Mouse (Mus musculus) lung, adult 2 months (tissue): ENCODE measurements around the gene Prex1. TPM values are rescaled to one million over a fixed set of nuclear protein-coding genes. Genes with fewer than 3 reads are reported as not detected.
"Not testable (repeated sequence)": the region's sequence is repeated elsewhere in the genome, so short reads cannot be mapped to it uniquely, and the experiment has no call there.

Experiments
- DNase-seq: peaks from one replicate; pipeline ENCODE4 v3.0.0; 2022
- H3K4me1 ChIP-seq: fragments of 200-500 bp; 2 replicates; pipeline ENCODE4 v1.6.1; 2011; ENCODE audit warnings: low read length; ENCODE audit not compliant: control insufficient read depth, insufficient read depth
- H3K4me3 ChIP-seq: fragments of 200-500 bp; replicated peaks from 2 replicates; pipeline ENCODE3; 2011; ENCODE audit warnings: low read depth, mild to moderate bottlenecking, control low read depth, low read length; ENCODE audit errors: extremely low read depth
- CTCF ChIP-seq: fragments of 200-500 bp; IDR thresholded peaks from 2 replicates; pipeline ENCODE4 v1.5.1; 2011; ENCODE audit warnings: mild to moderate bottlenecking, low read length, control low read depth; ENCODE audit not compliant: insufficient read depth
- POLR2A ChIP-seq: fragments of 200-500 bp; IDR thresholded peaks from 2 replicates; pipeline ENCODE4 v1.6.1; 2011; ENCODE audit warnings: low read depth, mild to moderate bottlenecking, control low read depth, low read length, borderline replicate concordance; ENCODE audit errors: extremely low read depth
- WGBS: fragments of 180-500 bp; shearing (Covaris S2); methylation state at CpG from one replicate; pipeline ENCODE4 v1.1.7; 2018; 5-methylcytosine and 5-hydroxymethylcytosine counted together
- polyA plus RNA-seq: library from polyadenylated mRNA; depleted of rRNA; stranded (reverse); fragments of >200 nt; gene quantifications from 2 replicates; pipeline ENCODE4 v1.2.3, GENCODE M21; 2012

Prex1 gene
- polyA plus RNA-seq, 1 experiment = 61.1 TPM

GRCm38 (mm10) chr2:166540216-166540615 is 173.4 kb downstream of the Prex1 start:
- H3K4me1 ChIP-seq = no peaks in the 10 kb centered on the region
- no peak for DNase-seq
- WGBS = 76% methylated on average over 1 of the region's 1 CpGs
- H3K4me3 ChIP-seq = no peak overlapping the region
- TF ChIP-seq CTCF = no peak
- no peak for TF ChIP-seq POLR2A

DNA sequence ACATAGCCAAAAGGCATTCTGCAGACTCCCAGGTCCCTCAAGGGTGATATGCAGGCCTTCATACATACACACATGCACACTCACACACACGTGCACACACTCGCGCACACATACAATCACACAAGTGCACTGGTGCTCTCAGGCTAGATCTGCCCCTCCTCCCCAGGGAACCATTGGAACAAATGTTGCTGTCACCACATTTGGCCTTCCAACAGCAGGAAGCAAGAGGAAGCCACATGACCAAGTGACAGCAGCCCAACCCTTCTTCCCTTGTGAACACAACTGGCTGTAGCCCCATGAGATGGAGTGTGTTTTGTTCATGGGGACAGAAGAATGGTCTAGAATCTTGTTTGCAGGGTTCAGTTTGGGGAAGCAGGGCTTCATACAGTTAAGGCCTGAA is 176.7 kb downstream of the Prex1 start:
- WGBS = 83% methylated on average over 3 of the region's 3 CpGs

GRCm38 (mm10) chr2:166535519-166535918 is 178.1 kb downstream of the Prex1 start:
- no peak for DNase-seq
- H3K4me1 ChIP-seq = no peaks in the 10 kb centered on the region
- TF ChIP-seq POLR2A (no peak), CTCF (no peak)
- WGBS = 91% methylated on average over 11 of the region's 11 CpGs
- no peak overlapping the region for H3K4me3 ChIP-seq

More for the DNA sequence above, 176.7 kb downstream of the Prex1 start:
- no peak for TF ChIP-seq CTCF
- no peak for DNase-seq
- H3K4me3 ChIP-seq = no peak overlapping the region
- H3K4me1 ChIP-seq = no peaks in the 10 kb centered on the region

GRCm38 (mm10) chr2:166526204-166526603 is 187.4 kb downstream of the Prex1 start:
- 70% methylated on average over 9 of the region's 9 CpGs for WGBS
- Histone ChIP-seq H3K4me3 (no peak overlapping the region), H3K4me1 (no peaks in the 10 kb centered on the region)
- DNase-seq = no peak
- TF ChIP-seq POLR2A (no peak), CTCF (no peak)

DNA sequence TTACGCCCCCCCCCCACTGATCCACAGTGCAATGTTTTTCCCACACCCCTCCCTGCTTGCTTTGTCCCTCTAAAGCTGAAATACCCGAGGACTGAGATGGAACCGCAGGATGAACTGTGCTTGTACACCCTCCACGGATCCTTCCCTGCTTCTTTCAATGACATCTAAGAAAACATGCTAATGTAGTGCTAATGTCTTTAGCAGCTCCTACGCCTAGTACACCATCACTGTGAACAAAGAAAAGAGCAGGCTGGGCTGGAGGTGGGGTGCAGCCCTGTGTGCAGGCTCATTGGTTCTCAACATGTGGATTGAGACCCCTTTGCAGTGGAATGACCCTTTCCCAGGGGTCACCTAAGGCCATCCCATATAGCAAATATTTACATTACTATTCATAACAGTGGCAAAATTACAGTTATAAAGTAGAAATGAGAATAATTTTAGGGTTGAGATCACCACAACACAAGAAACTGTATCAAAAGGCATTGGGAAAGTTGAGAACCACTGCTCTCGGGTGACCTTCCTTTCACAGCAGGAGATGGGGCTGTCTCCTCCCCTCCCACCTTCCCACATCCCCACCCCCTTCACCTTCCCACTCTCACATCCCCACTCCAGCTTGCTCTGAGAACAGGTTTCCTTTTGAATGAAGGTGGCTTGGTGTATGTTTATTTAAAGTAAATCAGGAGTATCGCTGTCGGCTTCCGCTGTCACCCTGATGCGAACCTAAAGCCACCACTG is 190.3 kb downstream of the Prex1 start:
- 78% methylated on average over 10 of the region's 10 CpGs for WGBS
- Histone ChIP-seq H3K4me3 (no peak overlapping the region), H3K4me1 (no peaks in the 10 kb centered on the region)
- no peak for DNase-seq
- TF ChIP-seq CTCF = no peak
- no peak for TF ChIP-seq POLR2A

GRCm38 (mm10) chr2:166522612-166523120 is 191.0 kb downstream of the Prex1 start:
- H3K4me1 ChIP-seq = no peaks in the 10 kb centered on the region
- no peak for DNase-seq
- TF ChIP-seq CTCF = no peak
- TF ChIP-seq POLR2A = no peak
- 69% methylated on average over 15 of the region's 15 CpGs for WGBS
- no peak overlapping the region for H3K4me3 ChIP-seq

- Histone ChIP-seq H3K4me1 (no peaks in the 10 kb centered on the region), H3K4me3 (no peak overlapping the region)
- 30% methylated on average over 16 of the region's 16 CpGs for WGBS
- DNase-seq = no peak
- TF ChIP-seq CTCF = no peak
- no peak for TF ChIP-seq POLR2A
Observed at GRCm38 (mm10) chr2:166521878-166522611, 191.6 kb downstream of the Prex1 start.

GRCm38 (mm10) chr2:166521461-166521860 is 192.2 kb downstream of the Prex1 start:
- no peak for DNase-seq
- 95% methylated on average over 5 of the region's 5 CpGs for WGBS
- TF ChIP-seq POLR2A (no peak), CTCF (no peak)

GRCm38 (mm10) chr2:166520536-166520935 is 193.1 kb downstream of the Prex1 start:
- no peak for TF ChIP-seq POLR2A
- TF ChIP-seq CTCF = no peak
- DNase-seq = no peak
- no peak overlapping the region for H3K4me3 ChIP-seq
- H3K4me1 ChIP-seq = no peaks in the 10 kb centered on the region
- 88% methylated on average over 12 of the region's 12 CpGs for WGBS

More at GRCm38 (mm10) chr2:166521461-166521860, 192.2 kb downstream of the Prex1 start:
- no peak overlapping the region for H3K4me3 ChIP-seq
- H3K4me1 ChIP-seq = no peaks in the 10 kb centered on the region

GRCm38 (mm10) chr2:166517392-166518174 is 196.0 kb downstream of the Prex1 start:
- WGBS = 29% methylated on average over 14 of the region's 17 CpGs
- not testable (repeated sequence) for H3K4me1 ChIP-seq, DNase-seq, H3K4me3 ChIP-seq
